Mouse (Mus musculus): Measurements from ENCODE around the gene Rragb. TPM values are rescaled to one million over a fixed set of nuclear protein-coding genes. Genes with fewer than 3 reads are reported as not detected.
A peak's percentile ranks its signal among the peaks of the same experiment; 100 is the strongest.
"Not testable (repeated sequence)": the region's sequence is repeated elsewhere in the genome, so short reads cannot be mapped to it uniquely, and the experiment has no call there.

The Rragb gene
- total RNA-seq (2022), result 10 to 100 TPM; 13.6 to 17.2 (median 15.7) TPM

- DNase-seq, result peak; percentile 78
Measured at GRCm38 (mm10) chrX:153139734-153140515, at the start of gene Rragb. Rragb (plus strand) TSS chrX:153139981.

- no peak for DNase-seq
Measured at GRCm38 (mm10) chrX:153118486-153118885, 21.3 kb upstream of the Rragb start, which contains the start of gene Foxr2. Foxr2 (plus strand) TSS chrX:153118786.

GRCm38 (mm10) chrX:153119013-153119412 is 20.8 kb upstream of the Rragb start:
- no peak for DNase-seq

GRCm38 (mm10) chrX:153142656-153143055 is 2.9 kb downstream of the Rragb start:
- no peak for DNase-seq

GRCm38 (mm10) chrX:153151766-153152165 is 12.0 kb downstream of the Rragb start:
- DNase-seq, result no peak

GRCm38 (mm10) chrX:153155322-153155721 is 15.5 kb downstream of the Rragb start:
- DNase-seq, result peak; percentile 6

GRCm38 (mm10) chrX:153174786-153175185 is 35.0 kb downstream of the Rragb start:
- DNase-seq, result no peak

- DNase-seq, result no peak
Measured at GRCm38 (mm10) chrX:153182221-153182620, 42.4 kb downstream of the Rragb start.

- DNase-seq, result not testable (repeated sequence)
Measured at GRCm38 (mm10) chrX:153199185-153199584, 59.4 kb downstream of the Rragb start.

GRCm38 (mm10) chrX:153211101-153211500 is 71.3 kb downstream of the Rragb start:
- no peak for DNase-seq

Other genes starting within 250 kb of the Rragb start
- 1 to 10 TPM; 1.2 to 2.9 (median 2.0) TPM for gene Usp51, start 133.5 kb upstream of the Rragb start, total RNA-seq (2022)
- gene Mageh1, start 102.4 kb upstream of the Rragb start, total RNA-seq (2022), result 10 to 100 TPM; 24.2 to 29.5 (median 26.6) TPM
- under 1 TPM in 2 of 4 experiments, not detected in 2; 0.07 to 0.12 TPM for gene Foxr2, start 21.2 kb upstream of the Rragb start, total RNA-seq (2022)
- 1 to 10 TPM in 1 of 4 experiments, under 1 TPM in 3; 0.56 to 1.3 (median 0.60) TPM for gene Klf8, start 97.5 kb downstream of the Rragb start, total RNA-seq (2022)